Mouse (Mus musculus): Measurements from ENCODE around the gene Nup210.
"Not testable (repeated sequence)": the region's sequence is repeated elsewhere in the genome, so short reads cannot be mapped to it uniquely, and the experiment has no call there.

Nup210 gene

DNA sequence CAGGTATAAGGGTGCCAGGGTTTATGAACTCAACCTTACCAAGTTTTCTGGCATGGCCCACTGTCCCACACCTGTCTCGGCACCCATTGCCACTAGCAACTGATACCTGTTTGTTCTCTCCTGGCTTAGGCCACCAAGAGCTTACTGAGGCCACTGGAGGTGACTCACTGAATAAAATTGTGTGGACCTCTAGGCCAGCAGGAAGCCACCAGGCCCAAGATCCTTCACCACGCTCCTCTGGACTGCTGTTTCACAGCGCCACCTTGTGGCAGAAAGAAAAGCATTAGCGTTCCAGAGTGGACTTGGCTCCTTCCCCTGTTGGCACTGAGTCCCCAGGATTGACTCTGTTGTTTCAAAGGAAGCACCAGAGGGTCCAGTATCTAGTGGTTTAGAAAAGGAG lies 23.2 kb upstream of the Nup210 start:
- DNase-seq (ENCODE audit: low read depth, low spot score), result no peak

GRCm38 (mm10) chr6:91137343-91137956 lies 20.8 kb upstream of the Nup210 start:
- DNase-seq (ENCODE audit: low read depth, low spot score), result no peak

GRCm38 (mm10) chr6:91130856-91131255 lies 14.2 kb upstream of the Nup210 start:
- no peak for DNase-seq (ENCODE audit: low read depth, low spot score)

GRCm38 (mm10) chr6:91128996-91129395 lies 12.4 kb upstream of the Nup210 start:
- no peak for DNase-seq (ENCODE audit: low read depth, low spot score)

DNA sequence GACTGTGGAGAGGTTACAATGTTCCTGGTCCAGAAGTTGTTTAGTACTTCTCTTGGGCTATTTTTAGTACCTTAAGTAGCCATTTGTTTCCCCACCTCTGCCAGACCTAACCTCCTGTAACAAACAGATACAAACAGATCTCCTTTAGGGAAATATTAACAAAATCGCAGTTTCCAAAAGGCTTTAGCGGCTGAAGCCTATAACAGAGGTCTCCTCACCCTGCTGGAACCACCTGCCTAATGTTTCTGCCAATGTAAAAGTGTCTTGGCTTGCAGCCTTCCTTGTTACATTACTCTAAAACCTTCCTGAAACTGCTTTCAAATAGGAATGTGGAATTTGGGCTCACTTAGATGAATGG lies 8.6 kb upstream of the Nup210 start:
- DNase-seq (ENCODE audit: low read depth, low spot score), result no peak

DNA sequence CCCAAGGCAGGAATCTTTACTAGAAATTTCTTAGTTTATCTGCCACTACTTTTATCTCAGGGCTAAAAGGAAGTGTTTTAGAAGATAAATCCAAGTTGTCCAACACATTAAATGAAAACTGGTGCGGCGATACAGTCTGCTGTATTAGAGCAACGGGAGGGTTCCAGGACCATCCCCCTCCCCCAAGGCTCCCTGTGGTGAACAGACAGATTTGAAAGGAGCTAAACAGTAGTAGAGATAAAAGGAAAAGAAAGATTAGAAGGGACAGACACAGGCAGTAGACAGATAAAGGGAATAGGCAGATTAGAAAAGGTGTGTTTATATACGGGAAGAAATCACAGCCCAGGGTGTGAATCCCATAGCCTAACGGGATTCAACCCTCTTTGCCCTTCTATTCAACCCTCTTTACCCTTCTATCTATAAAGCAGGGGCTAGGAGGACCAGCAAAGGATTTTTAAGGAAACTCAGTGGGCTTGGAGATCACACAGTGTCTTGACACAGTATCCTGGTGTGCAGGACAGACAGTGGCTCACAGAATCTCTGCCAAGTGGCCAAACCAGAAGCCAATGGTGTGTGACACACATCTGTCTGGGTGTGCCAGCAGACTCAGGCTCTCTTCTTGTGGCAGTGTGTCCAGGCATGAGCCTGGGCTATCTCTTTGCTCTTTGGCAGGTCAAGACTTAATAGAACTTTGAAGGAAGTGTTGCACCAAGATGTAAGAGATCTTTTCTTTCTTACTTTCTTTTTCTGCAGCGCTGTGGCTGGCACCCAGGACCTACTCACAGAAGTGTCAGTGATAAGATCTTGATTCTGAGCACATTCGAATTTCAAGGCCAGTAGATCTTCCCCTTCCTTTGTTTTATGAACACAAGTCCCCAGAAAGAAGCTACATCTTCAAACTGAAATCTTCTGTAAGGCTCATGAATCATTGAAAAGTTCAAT lies 7.9 kb upstream of the Nup210 start:
- DNase-seq (ENCODE audit: low read depth, low spot score), result no peak

GRCm38 (mm10) chr6:91123453-91123852 lies 6.8 kb upstream of the Nup210 start:
- no peak for DNase-seq (ENCODE audit: low read depth, low spot score)

GRCm38 (mm10) chr6:91121089-91121488 lies 4.5 kb upstream of the Nup210 start:
- not testable (repeated sequence) for DNase-seq (ENCODE audit: low read depth, low spot score)

- no peak for DNase-seq (ENCODE audit: low read depth, low spot score)
These were observed 3.6 kb upstream of the Nup210 start for GRCm38 (mm10) chr6:91120206-91120605.

- no peak for DNase-seq (ENCODE audit: low read depth, low spot score)
These were observed 1.9 kb upstream of the Nup210 start for GRCm38 (mm10) chr6:91118526-91118925.

DNA sequence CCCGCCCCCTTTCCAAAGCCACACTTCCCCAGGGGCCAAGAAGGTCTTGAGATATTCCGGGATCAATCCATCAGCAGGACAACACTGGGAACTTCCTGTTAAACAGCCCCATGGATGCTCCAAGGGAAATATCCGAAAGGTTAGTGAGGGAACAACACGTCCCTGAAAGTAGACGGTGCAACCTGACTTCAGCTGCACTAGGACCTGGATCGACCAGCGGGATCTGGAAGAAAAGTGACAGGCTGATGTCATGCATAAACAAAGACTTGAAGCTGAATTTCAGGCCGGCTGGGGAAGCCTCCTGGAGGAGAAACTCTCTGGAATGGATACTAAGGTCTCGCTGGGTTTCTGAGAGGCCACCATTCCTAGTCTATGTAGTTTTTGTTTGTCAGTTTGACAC lies 520 bp upstream of the Nup210 start:
- DNase-seq (ENCODE audit: low read depth, low spot score), result no peak

DNA sequence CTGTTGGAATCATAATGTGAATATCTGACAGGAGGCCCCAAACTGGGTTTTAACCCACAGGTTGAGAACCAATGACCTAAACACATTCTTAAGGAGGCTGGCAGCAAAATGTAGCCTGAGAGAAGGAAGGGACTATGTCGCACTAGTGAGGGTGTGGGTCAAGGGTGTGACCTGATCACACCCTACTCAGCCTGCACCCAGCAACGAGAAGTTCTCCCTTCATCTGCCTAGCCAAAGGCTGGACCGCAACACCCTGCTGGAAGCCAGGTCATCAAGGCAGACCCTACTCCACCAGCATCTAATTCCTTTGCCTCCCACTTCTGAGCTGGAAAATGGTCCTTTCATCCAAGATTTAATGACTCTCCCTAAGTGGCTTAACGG lies 776 bp downstream of the Nup210 start:
- DNase-seq (ENCODE audit: low read depth, low spot score), result no peak

GRCm38 (mm10) chr6:91115158-91115557 lies 1.5 kb downstream of the Nup210 start:
- DNase-seq (ENCODE audit: low read depth, low spot score), result no peak

DNA sequence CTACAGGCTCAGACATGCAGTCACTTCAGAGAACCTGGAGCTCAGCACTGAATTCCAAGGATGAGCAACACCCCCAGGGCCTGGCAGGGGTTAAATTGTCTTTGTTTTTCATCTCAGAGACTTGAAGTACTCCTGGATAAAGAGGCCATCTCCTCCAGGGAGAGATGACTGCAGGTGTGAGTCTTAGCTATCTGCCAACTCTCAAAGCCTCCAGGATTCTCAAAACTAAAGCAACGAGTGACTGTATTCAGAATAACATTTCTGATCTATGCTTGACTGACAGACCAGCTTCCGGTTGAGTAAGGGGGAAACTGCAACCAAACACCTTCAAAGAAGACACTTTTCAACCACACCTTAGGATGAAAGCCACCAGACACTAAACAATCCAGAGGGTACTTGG lies 1.9 kb downstream of the Nup210 start:
- DNase-seq (ENCODE audit: low read depth, low spot score), result no peak

DNA sequence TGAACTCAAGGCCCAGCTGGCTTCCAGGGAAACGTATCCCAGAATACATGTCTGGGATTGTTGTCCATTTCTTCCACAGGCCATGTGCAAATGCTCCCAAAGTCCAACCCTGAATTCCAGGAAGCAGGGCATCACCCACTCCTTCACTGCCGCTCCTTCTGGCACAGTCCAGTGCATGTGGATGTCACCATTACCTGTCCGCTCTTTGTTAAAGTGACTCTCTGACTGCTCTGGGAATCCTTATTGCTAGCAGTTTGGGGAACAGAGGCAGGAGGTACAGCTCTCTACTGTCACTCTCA lies 4.7 kb downstream of the Nup210 start:
- DNase-seq (ENCODE audit: low read depth, low spot score), result no peak

- no peak for DNase-seq (ENCODE audit: low read depth, low spot score)
These were observed 5.3 kb downstream of the Nup210 start for GRCm38 (mm10) chr6:91111141-91111953.

GRCm38 (mm10) chr6:91110323-91111020 lies 6.2 kb downstream of the Nup210 start:
- no peak for DNase-seq (ENCODE audit: low read depth, low spot score)

DNA sequence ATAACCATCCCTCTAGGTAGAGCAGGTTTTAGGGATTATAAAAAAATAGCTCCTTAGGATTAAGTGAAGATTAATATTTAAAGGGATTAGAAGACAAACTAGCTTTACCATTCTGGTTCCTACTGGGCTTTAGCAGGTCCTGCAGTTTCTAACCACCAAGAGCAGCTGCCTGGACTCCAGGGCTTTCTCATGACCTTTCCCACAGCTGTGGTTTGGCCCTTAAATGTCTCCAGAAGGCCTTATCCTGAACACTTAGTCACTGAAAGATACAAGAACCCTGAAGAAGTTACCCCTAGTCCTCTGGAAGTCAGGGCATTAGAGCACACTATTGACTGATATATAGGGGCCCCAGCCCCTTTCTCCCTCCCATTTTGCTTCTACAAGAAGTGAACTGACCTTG lies 7.1 kb downstream of the Nup210 start:
- no peak for DNase-seq (ENCODE audit: low read depth, low spot score)

DNA sequence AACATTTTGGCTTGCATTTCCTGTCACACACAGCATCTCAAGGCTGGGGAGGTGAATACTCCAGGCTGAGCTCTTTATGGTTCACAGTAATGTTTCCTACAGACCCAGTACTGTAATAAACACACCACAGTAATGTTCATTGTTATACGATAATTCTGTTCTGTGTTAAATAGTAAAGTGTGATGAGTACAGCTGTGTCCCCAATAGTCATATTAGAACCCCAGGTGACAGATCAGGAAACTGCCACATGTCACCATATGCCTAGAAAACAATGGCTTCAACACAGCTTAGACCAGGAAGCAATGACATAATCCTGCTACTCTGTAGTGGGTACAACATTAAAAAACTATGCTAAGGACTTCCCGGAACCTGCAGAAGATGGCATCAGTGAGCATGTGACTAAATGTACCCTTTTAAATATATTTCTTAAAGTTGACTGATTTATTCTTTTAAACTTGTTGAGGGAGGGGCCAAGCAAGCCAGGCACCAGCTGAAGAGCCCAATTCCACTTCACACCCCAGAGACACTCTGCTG lies 7.6 kb downstream of the Nup210 start:
- no peak for DNase-seq (ENCODE audit: low read depth, low spot score)

DNA sequence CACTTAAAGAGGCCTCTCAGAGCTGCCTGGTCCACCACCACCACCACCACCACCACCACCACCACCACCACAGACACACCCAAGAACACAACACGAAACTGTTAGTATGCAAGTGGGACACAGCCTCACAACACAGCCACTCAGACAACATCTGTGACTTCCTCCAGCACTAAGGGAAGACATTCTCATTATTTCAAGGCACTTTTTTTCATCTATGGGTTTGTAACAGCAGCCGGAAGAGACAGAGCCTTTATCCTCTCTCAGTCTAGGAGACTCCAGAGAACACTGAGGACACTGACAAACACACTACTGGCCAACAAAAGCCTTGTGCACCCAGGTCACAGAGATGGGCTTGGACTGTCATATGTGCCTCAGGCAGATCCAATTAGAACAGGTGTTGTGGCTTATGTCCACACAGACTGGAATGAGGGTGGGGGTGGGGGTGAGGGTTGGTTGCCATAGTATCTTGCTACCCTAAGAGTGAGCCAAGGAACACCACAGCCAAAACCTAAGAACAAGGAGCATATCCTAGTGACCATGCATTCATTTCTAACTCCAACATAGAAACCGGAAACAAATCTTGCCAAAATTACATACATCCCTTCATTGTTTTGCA lies 8.2 kb downstream of the Nup210 start:
- no peak for DNase-seq (ENCODE audit: low read depth, low spot score)

DNA sequence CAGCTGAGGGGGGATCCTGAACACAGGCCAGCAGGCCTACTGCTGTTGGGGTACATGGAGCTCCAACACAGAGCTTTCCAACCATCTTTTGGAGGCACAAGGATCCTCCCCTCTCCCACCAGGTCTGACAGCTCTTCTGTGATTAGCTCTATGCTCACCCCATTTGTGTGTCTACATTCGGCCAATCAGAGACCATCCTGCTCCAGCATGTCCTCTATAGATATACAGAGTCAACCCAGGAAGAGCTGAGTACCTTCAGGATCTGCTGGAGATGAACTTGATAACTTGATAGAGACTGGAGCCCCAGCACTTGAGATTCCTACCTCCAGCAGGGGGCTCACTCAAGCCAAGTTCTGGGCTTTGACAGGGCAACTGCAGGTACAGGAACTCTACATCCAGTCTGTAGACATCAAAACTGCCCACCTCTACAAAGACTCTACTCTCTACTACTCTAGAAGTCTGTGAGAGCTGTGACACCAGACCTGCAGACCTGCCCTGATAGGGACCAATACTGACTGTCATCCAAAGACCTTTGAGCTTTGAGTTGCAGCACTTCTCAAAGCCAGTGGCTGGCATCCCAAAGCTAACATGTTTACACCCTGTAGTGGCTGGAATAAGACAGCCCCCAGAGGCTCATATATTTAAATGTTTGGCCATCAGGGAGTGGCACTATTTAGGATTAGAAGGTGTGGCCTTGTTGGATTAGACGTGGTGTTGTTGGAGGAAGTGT lies 11.1 kb downstream of the Nup210 start:
- DNase-seq (ENCODE audit: low read depth, low spot score), result no peak

All from brain, embryonic 18.5 days (tissue).